Mouse (Mus musculus) right cerebral cortex, adult 2 months (tissue): Measurements from ENCODE around the gene Arhgap24.
"Not testable (repeated sequence)": the region's sequence is repeated elsewhere in the genome, so short reads cannot be mapped to it uniquely, and the experiment has no call there.

Experiments used
- DNase-seq, 2 experiments: peaks; one replicate each; pipeline ENCODE4 v3.0.0; 2021 to 2022; ENCODE audit warnings: low spot score in 2 of 2

Arhgap24 gene

GRCm38 (mm10) chr5:102793536-102793935 is 312.3 kb downstream of the Arhgap24 start:
- no peak for DNase-seq

- no peak for DNase-seq
Observed at GRCm38 (mm10) chr5:102801469-102801868, 320.3 kb downstream of the Arhgap24 start.

GRCm38 (mm10) chr5:102802833-102803232 is 321.6 kb downstream of the Arhgap24 start:
- no peak for DNase-seq

GRCm38 (mm10) chr5:102803675-102804074 is 322.5 kb downstream of the Arhgap24 start:
- DNase-seq, result no peak

GRCm38 (mm10) chr5:102807518-102807917 is 326.3 kb downstream of the Arhgap24 start:
- no peak for DNase-seq

GRCm38 (mm10) chr5:102810366-102810957 is 329.3 kb downstream of the Arhgap24 start:
- DNase-seq, result no peak

GRCm38 (mm10) chr5:102813271-102813670 is 332.1 kb downstream of the Arhgap24 start:
- DNase-seq, result no peak

- no peak for DNase-seq
Observed at GRCm38 (mm10) chr5:102817641-102818040, 336.4 kb downstream of the Arhgap24 start.

GRCm38 (mm10) chr5:102825538-102825937 is 344.3 kb downstream of the Arhgap24 start:
- no peak for DNase-seq

- no peak for DNase-seq
Observed at GRCm38 (mm10) chr5:102839071-102839470, 357.9 kb downstream of the Arhgap24 start.

GRCm38 (mm10) chr5:102843934-102844709 is 362.9 kb downstream of the Arhgap24 start:
- DNase-seq, result no peak

GRCm38 (mm10) chr5:102844731-102845598 is 363.8 kb downstream of the Arhgap24 start:
- DNase-seq, result peak; percentile 83 to 84

- no peak for DNase-seq
Observed at GRCm38 (mm10) chr5:102845800-102846199, 364.6 kb downstream of the Arhgap24 start.

- DNase-seq, result no peak
Observed at GRCm38 (mm10) chr5:102847859-102848258, 366.7 kb downstream of the Arhgap24 start.

- no peak for DNase-seq
Observed at GRCm38 (mm10) chr5:102851761-102852160, 370.6 kb downstream of the Arhgap24 start.

- no peak for DNase-seq
Observed at GRCm38 (mm10) chr5:102853750-102854149, 372.6 kb downstream of the Arhgap24 start.

GRCm38 (mm10) chr5:102855805-102856204 is 374.6 kb downstream of the Arhgap24 start:
- DNase-seq, result no peak

- DNase-seq, result no peak
Observed at GRCm38 (mm10) chr5:102858047-102858446, 376.9 kb downstream of the Arhgap24 start.

- no peak for DNase-seq
Observed at GRCm38 (mm10) chr5:102859749-102860148, 378.6 kb downstream of the Arhgap24 start.

- no peak for DNase-seq
Observed at GRCm38 (mm10) chr5:102868196-102868595, 387.0 kb downstream of the Arhgap24 start.

GRCm38 (mm10) chr5:102872996-102873395 is 391.8 kb downstream of the Arhgap24 start:
- not testable (repeated sequence) for DNase-seq

GRCm38 (mm10) chr5:102874605-102875298 is 393.6 kb downstream of the Arhgap24 start:
- peak; percentile 80 to 81 for DNase-seq
